Mouse (Mus musculus) C2C12 (cell line): ENCODE results near the gene Adgra3. TPM values are rescaled to one million over a fixed set of nuclear protein-coding genes. Genes with fewer than 3 reads are reported as not detected.

Source experiments
- H3K27me3 ChIP-seq: one replicate; pipeline ENCODE4 v1.6.1; 2011; ENCODE audit not compliant: control insufficient read depth, insufficient read depth, insufficient read length
- H3K36me3 ChIP-seq: one replicate; pipeline ENCODE4 v1.6.1; 2011; ENCODE audit not compliant: control insufficient read depth, insufficient read depth
- H3K4me3 ChIP-seq: one replicate; pipeline ENCODE4 v1.5.1; 2011; ENCODE audit warnings: mild to moderate bottlenecking, control low read depth; ENCODE audit not compliant: poor library complexity, insufficient read depth, severe bottlenecking
- H3K79me2 ChIP-seq: one replicate; pipeline ENCODE4 v1.6.1; 2011; ENCODE audit not compliant: control insufficient read depth, insufficient read depth
- H3K79me3 ChIP-seq: one replicate; pipeline ENCODE4 v1.6.1; 2011; ENCODE audit warnings: low read depth, control low read depth
- H3ac ChIP-seq: one replicate; pipeline ENCODE3; 2011; ENCODE audit warnings: low read depth; ENCODE audit not compliant: control insufficient read depth, insufficient read length
- CEBPB ChIP-seq: IDR thresholded peaks from one replicate; pipeline ENCODE4 v1.6.1; 2011; ENCODE audit warnings: low read depth, mild to moderate bottlenecking, control low read depth, moderate library complexity
- CTCF ChIP-seq: IDR thresholded peaks from one replicate; pipeline ENCODE4 v1.5.1; 2011; ENCODE audit not compliant: control insufficient read depth, insufficient read depth, insufficient read length
- FOSL1 ChIP-seq: IDR thresholded peaks from one replicate; pipeline ENCODE4 v1.8.0; 2011; ENCODE audit warnings: mild to moderate bottlenecking, low read length; ENCODE audit not compliant: poor library complexity, insufficient read depth, severe bottlenecking
- MAX ChIP-seq: IDR thresholded peaks from one replicate; pipeline ENCODE4 v1.6.1; 2011; ENCODE audit warnings: mild to moderate bottlenecking, control low read depth
- MYOD1 ChIP-seq: IDR thresholded peaks from one replicate; pipeline ENCODE4 v1.6.1; 2011; ENCODE audit warnings: low read depth; ENCODE audit not compliant: control insufficient read depth, insufficient read length
- MYOG ChIP-seq: IDR thresholded peaks from one replicate; pipeline ENCODE4 v1.6.1; 2011; ENCODE audit not compliant: control insufficient read depth, insufficient read length; ENCODE audit errors: extremely low read depth
- USF1 ChIP-seq: IDR thresholded peaks from one replicate; pipeline ENCODE4 v1.6.1; 2011; ENCODE audit warnings: low read depth, mild to moderate bottlenecking, control low read depth, moderate library complexity
- polyA plus RNA-seq: library from polyadenylated mRNA; unstranded; fragments of >200 nt; fragmentation: generic; extraction: Trizol; gene quantifications from one replicate; pipeline ENCODE4 v1.2.1, GENCODE M21; 2012; ENCODE audit warnings: missing spikeins

Adgra3 gene
- polyA plus RNA-seq, 1 experiment: 28.9 TPM

- H3K27me3 ChIP-seq: no peaks in the 10 kb centered on the region
- H3K79me3 ChIP-seq: peaks cover 45% of the 10 kb centered on the region
- H3K79me2 ChIP-seq: peaks cover 58% of the 10 kb centered on the region
- H3K36me3 ChIP-seq: no peaks in the 10 kb centered on the region
- peak; percentile 40 for TF ChIP-seq USF1
- TF ChIP-seq MYOD1: no peak
- H3K4me3 ChIP-seq: peak overlapping the region; percentile 68
- H3ac ChIP-seq: peak overlapping the region; percentile 88
Measured at GRCm38 (mm10) chr5:50057612-50058420, 990 bp downstream of the Adgra3 start.

GRCm38 (mm10) chr5:50052456-50052855, 6.3 kb downstream of the Adgra3 start:
- no peaks in the 10 kb centered on the region for H3K27me3 ChIP-seq
- H3K4me3 ChIP-seq: no peak overlapping the region
- TF ChIP-seq MAX (no peak), CTCF (no peak), CEBPB (no peak), USF1 (no peak), MYOD1 (no peak), FOSL1 (no peak), MYOG (no peak)
- peaks cover 69% of the 10 kb centered on the region for H3K79me3 ChIP-seq
- peaks cover 4% of the 10 kb centered on the region for H3K36me3 ChIP-seq
- no peak overlapping the region for H3ac ChIP-seq
- peaks cover 96% of the 10 kb centered on the region for H3K79me2 ChIP-seq

- TF ChIP-seq MYOD1: no peak
- TF ChIP-seq MYOG: no peak
- no peak for TF ChIP-seq CTCF
- no peak for TF ChIP-seq CEBPB
- TF ChIP-seq USF1: no peak
- TF ChIP-seq MAX: no peak
- no peak for TF ChIP-seq FOSL1
- peaks cover 58% of the 10 kb centered on the region for H3K79me3 ChIP-seq
- no peaks in the 10 kb centered on the region for H3K27me3 ChIP-seq
- peaks cover 4% of the 10 kb centered on the region for H3K36me3 ChIP-seq
- peaks cover 85% of the 10 kb centered on the region for H3K79me2 ChIP-seq
- H3ac ChIP-seq: no peak overlapping the region
- H3K4me3 ChIP-seq: no peak overlapping the region
Measured at GRCm38 (mm10) chr5:50050668-50051425, 8.0 kb downstream of the Adgra3 start.

DNA sequence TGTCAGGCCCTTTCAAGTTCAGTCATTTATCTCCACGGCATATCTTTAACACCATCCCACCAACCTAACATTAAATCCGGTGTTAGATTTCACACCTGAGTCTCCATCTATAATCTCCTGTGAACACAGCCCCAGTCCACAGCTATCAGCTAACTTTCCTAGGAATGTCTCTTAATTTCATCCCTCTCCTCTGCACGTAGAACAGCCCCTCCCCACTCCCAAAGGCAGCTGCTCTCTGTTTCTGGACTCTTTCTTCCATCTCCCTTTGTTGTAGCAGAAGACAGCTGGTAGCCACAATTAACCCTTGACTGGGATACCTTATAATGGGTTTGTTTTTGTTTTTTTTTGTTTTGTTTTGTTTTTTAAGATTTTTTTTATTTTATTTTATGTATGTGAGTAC, 8.8 kb downstream of the Adgra3 start:
- Histone ChIP-seq H3K79me3 (peaks cover 50% of the 10 kb centered on the region), H3ac (no peak overlapping the region), H3K36me3 (peaks cover 4% of the 10 kb centered on the region), H3K27me3 (no peaks in the 10 kb centered on the region), H3K79me2 (peaks cover 81% of the 10 kb centered on the region), H3K4me3 (no peak overlapping the region)
- no peak for TF ChIP-seq MAX
- TF ChIP-seq CTCF: no peak
- TF ChIP-seq USF1: no peak
- TF ChIP-seq MYOG: no peak
- no peak for TF ChIP-seq FOSL1
- no peak for TF ChIP-seq CEBPB
- TF ChIP-seq MYOD1: no peak

DNA sequence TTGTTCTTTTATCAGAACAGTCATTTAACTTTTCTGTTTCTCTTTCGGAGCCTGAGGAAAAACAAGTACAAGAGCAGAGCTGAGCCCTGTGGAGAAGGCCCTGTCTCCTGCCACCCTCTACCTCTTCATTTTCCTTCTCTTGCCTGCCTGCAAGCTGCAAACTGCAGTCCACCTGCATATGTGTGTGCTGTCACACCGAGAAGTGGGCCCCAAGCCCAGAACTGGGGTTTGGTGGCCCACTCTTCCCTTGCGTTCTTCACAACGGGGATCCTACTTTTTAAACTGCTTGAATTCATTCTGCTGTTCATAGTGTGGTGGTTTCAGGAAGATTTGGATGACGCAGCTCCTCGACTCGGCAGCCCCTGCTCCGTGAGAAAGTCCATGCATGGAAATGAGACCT, 9.3 kb downstream of the Adgra3 start:
- TF ChIP-seq CTCF: no peak
- TF ChIP-seq MYOD1: no peak
- TF ChIP-seq USF1: no peak
- TF ChIP-seq CEBPB: no peak
- TF ChIP-seq MAX: no peak
- no peak for TF ChIP-seq MYOG
- no peak for TF ChIP-seq FOSL1
- H3K79me2 ChIP-seq: peaks cover 81% of the 10 kb centered on the region
- H3K36me3 ChIP-seq: peaks cover 4% of the 10 kb centered on the region
- no peak overlapping the region for H3K4me3 ChIP-seq
- no peaks in the 10 kb centered on the region for H3K27me3 ChIP-seq
- no peak overlapping the region for H3ac ChIP-seq
- H3K79me3 ChIP-seq: peaks cover 49% of the 10 kb centered on the region

DNA sequence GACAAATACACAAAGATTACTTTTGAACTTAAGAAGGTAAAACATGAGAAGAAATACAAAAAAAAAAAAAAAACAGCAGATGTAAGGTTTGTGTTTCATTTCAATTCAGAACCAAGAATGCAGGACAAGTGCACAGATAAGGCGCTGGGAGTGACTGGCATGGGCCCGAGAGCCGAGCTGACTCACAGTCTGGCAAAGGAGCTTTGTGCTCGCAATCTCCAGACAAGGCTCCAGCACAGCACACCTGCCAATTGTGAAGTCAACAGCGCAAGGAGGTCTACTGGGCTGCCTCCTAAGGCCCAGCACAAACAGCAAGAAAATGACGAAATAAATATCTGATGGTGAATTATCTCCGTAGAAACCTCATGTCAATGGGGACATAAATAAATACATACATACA, 9.8 kb downstream of the Adgra3 start:
- Histone ChIP-seq H3K36me3 (peaks cover 4% of the 10 kb centered on the region), H3K27me3 (no peaks in the 10 kb centered on the region), H3K79me3 (peaks cover 47% of the 10 kb centered on the region), H3K4me3 (no peak overlapping the region), H3ac (no peak overlapping the region), H3K79me2 (peaks cover 81% of the 10 kb centered on the region)
- no peak for TF ChIP-seq MYOG
- no peak for TF ChIP-seq FOSL1
- TF ChIP-seq MAX: no peak
- TF ChIP-seq USF1: no peak
- TF ChIP-seq MYOD1: no peak
- TF ChIP-seq CEBPB: no peak
- TF ChIP-seq CTCF: no peak
